Mouse (Mus musculus) c-Kit-positive CD71-negative TER-119-negative erythroid progenitor cells, embryonic 14.5 days (primary cell): ENCODE data around the gene Aig1.

Experiments
- DNase-seq: peaks from one replicate; pipeline ENCODE4 v3.0.0-alpha.2; 2013; ENCODE audit warnings: low read depth

Gene Aig1

DNA sequence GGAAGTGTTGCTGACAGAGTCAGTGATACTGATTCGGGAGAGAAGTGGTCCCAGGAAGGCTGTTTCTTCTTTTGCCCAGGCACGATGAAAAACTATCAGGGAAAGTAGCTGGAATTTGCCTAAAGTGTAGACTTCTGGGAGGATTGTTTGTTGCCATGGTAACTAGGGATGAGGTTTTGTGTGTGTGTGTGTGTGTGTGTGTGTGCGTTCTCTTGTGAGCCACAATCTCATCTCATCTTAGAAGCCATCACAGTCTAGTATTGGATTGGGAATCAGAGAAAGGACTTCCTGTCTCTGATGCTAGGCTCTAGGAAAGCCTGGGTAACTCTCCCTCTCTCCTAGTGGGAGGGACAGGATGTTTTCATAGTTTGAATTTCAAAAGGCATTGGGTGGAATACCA, 237.0 kb downstream of the Aig1 start:
- DNase-seq: no peak

DNA sequence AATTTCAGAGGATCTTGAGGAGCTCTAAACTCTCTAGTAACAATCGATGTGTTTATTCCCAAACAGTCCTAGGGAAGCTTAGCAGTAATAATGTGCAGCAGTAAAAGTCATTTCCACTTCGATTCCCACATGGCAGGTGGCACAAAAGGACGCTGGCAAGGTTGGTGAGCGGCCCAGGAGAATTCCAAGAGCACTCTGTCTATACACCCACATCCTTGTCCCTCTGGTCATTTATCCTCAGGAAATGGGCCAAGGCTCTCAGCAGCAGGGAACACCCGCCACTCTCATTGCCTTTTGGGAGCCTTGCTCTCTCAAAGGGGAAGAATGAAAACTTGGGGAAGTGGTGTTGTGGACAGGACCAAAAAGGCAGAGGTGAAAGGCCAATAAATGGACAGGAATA, 245.0 kb downstream of the Aig1 start:
- DNase-seq: no peak

DNA sequence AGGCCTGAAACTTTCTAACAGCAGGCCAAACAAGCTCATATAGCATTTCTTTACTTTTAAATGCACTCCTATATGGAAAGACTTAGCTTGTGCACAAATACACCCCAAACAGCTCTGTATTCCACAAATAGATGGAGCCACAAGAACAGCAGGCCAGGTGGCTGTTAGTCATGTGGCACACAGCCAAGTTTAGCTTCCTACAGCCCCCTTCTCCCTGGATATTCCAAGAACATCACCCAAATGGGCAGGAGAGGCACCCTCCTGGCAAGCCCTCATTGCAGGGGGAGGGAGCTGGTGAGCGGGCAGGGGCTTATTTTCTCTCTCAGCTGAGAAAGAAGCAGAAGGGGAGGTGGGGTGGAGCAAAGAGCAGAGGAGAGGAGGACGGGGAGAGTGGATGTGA, 267.9 kb downstream of the Aig1 start:
- no peak for DNase-seq

DNA sequence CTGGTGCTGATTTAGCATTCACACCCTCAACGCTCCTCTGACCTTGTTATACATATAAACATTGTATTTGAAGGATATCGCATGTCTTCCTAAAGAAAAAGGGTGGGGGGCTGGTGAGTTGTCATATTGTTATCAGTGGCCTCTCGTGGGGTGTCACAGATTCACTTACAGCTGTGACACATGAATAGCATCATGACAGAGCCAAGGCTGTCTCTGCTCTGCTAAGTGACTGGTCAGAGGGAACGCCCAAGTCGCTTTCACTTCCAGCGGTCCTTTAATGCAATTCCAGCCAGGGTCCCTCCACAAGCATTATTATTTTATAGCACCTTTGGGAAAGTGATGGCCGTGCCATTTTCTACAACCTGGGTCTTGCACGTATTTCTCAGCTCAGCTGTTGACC, 271.3 kb downstream of the Aig1 start:
- no peak for DNase-seq
